Mouse (Mus musculus) forebrain, embryonic 14.5 days (tissue): ENCODE measurements at regions not wholly inside any gene's neighbourhood (a gene's known extent, or its start where the extent isn't known, plus 50 kb on each side); places are given as distances from the start of the nearest gene placed in this dataset.

Experiments
- ATAC-seq: fragments of 200-750 bp; cut with Nextera tagmentation; 2 replicates; pipeline ENCODE4 v1.8.0; 2017; ENCODE audit warnings: mild to moderate bottlenecking, moderate library complexity
- DNase-seq: peaks from one replicate; pipeline ENCODE4 v3.0.0-alpha.2; 2015; ENCODE audit warnings: low spot score
- H3K27ac ChIP-seq: fragments of 300-500 bp; sonication (generic); 2 replicates; pipeline ENCODE4 v1.5.1; 2014; ENCODE audit warnings: low read depth, mild to moderate bottlenecking, control low read depth, low read length, moderate library complexity
- H3K27me3 ChIP-seq: fragments of 300-500 bp; sonication (generic); replicated peaks from 2 replicates; pipeline ENCODE4 v1.6.1; 2014; ENCODE audit warnings: low read length, control low read depth, mixed read lengths; ENCODE audit not compliant: control insufficient read depth, insufficient read depth
- H3K36me3 ChIP-seq: fragments of 300-500 bp; sonication (generic); 2 replicates; pipeline ENCODE4 v1.6.1; 2014; ENCODE audit warnings: low read length, control low read depth; ENCODE audit not compliant: control insufficient read depth, insufficient read depth
- H3K4me1 ChIP-seq: fragments of 300-500 bp; sonication (generic); 2 replicates; pipeline ENCODE4 v1.6.1; 2014; ENCODE audit warnings: antibody characterized with exemption, low read length, control low read depth; ENCODE audit not compliant: control insufficient read depth, insufficient read depth
- H3K4me2 ChIP-seq: fragments of 300-500 bp; sonication (generic); 2 replicates; pipeline ENCODE4 v1.6.1; 2014; ENCODE audit warnings: mild to moderate bottlenecking, control low read depth, low read length
- H3K4me3 ChIP-seq: fragments of 300-500 bp; sonication (generic); 2 replicates; pipeline ENCODE4 v1.5.1; 2014; ENCODE audit warnings: low read depth, low read length, control low read depth
- H3K9ac ChIP-seq: fragments of 300-500 bp; sonication (generic); 2 replicates; pipeline ENCODE4 v1.6.1; 2014; ENCODE audit warnings: mild to moderate bottlenecking, low read length, control low read depth, moderate library complexity
- H3K9me3 ChIP-seq: fragments of 300-500 bp; sonication (generic); replicated peaks from 2 replicates; pipeline ENCODE4 v1.6.1; 2016; ENCODE audit warnings: low read length, control low read depth, mixed read lengths; ENCODE audit not compliant: control insufficient read depth
- WGBS: fragments of 180-500 bp; shearing (Covaris S2); extraction: QIAGEN DNeasy Blood & Tissue Kit; methylation state at CpG from one replicate; pipeline ENCODE4 v1.1.7; 2014; 5-methylcytosine and 5-hydroxymethylcytosine counted together

GRCm38 (mm10) chr1:4570730-4571129, 237.0 kb upstream of the Gm37988 start:
- H3K4me2 ChIP-seq = no peak overlapping the region
- no peaks in the 10 kb centered on the region for H3K27me3 ChIP-seq
- no peaks in the 10 kb centered on the region for H3K9me3 ChIP-seq
- peak; percentile 1 for DNase-seq
- ATAC-seq = no peak
- H3K9ac ChIP-seq = no peak overlapping the region
- H3K36me3 ChIP-seq = no peaks in the 10 kb centered on the region
- no peaks in the 10 kb centered on the region for H3K4me1 ChIP-seq
- H3K4me3 ChIP-seq = no peak overlapping the region
- H3K27ac ChIP-seq = no peak overlapping the region
- 92% methylated on average over 4 of the region's 4 CpGs for WGBS

- Histone ChIP-seq H3K36me3 (no peaks in the 10 kb centered on the region), H3K27me3 (no peaks in the 10 kb centered on the region), H3K4me2 (peak overlapping the region; percentile 68), H3K27ac (peak overlapping the region; percentile 87), H3K4me3 (peak overlapping the region; percentile 63), H3K4me1 (no peaks in the 10 kb centered on the region), H3K9ac (peak overlapping the region; percentile 91), H3K9me3 (no peaks in the 10 kb centered on the region)
- ATAC-seq = peak; percentile 96
- DNase-seq = peak; percentile 88
- WGBS = under 1% methylated on average over 58 of the region's 58 CpGs
Measured at GRCm38 (mm10) chr1:4571299-4572202, 236.1 kb upstream of the Gm37988 start.

GRCm38 (mm10) chr1:4572311-4572710, 235.4 kb upstream of the Gm37988 start:
- DNase-seq (peak; percentile 3), ATAC-seq (no peak)
- Histone ChIP-seq H3K4me3 (peak overlapping the region; percentile 63), H3K27ac (no peak overlapping the region), H3K27me3 (no peaks in the 10 kb centered on the region), H3K4me2 (peak overlapping the region; percentile 68), H3K4me1 (no peaks in the 10 kb centered on the region), H3K9ac (peak overlapping the region; percentile 91), H3K9me3 (no peaks in the 10 kb centered on the region), H3K36me3 (no peaks in the 10 kb centered on the region)
- 35% methylated on average over 3 of the region's 3 CpGs for WGBS

- ATAC-seq (no peak), DNase-seq (no peak)
- H3K9me3 ChIP-seq = no peaks in the 10 kb centered on the region
- no peak overlapping the region for H3K27ac ChIP-seq
- H3K27me3 ChIP-seq = no peaks in the 10 kb centered on the region
- no peak overlapping the region for H3K9ac ChIP-seq
- no peaks in the 10 kb centered on the region for H3K4me1 ChIP-seq
- no peaks in the 10 kb centered on the region for H3K36me3 ChIP-seq
- no peak overlapping the region for H3K4me2 ChIP-seq
- WGBS = 74% methylated on average over 1 of the region's 1 CpGs
- H3K4me3 ChIP-seq = no peak overlapping the region
Measured at GRCm38 (mm10) chr1:4574101-4574500, 233.6 kb upstream of the Gm37988 start.

GRCm38 (mm10) chr1:4576957-4577356, 230.7 kb upstream of the Gm37988 start:
- no peak overlapping the region for H3K4me3 ChIP-seq
- ATAC-seq (no peak), DNase-seq (no peak)
- 66% methylated on average over 1 of the region's 1 CpGs for WGBS
- H3K9ac ChIP-seq = no peak overlapping the region
- H3K9me3 ChIP-seq = no peaks in the 10 kb centered on the region
- H3K27me3 ChIP-seq = no peaks in the 10 kb centered on the region
- H3K4me1 ChIP-seq = no peaks in the 10 kb centered on the region
- no peak overlapping the region for H3K4me2 ChIP-seq
- H3K36me3 ChIP-seq = no peaks in the 10 kb centered on the region
- H3K27ac ChIP-seq = no peak overlapping the region

- Histone ChIP-seq H3K27ac (no peak overlapping the region), H3K36me3 (no peaks in the 10 kb centered on the region), H3K9me3 (no peaks in the 10 kb centered on the region), H3K4me1 (no peaks in the 10 kb centered on the region), H3K4me3 (no peak overlapping the region), H3K27me3 (no peaks in the 10 kb centered on the region), H3K9ac (no peak overlapping the region), H3K4me2 (no peak overlapping the region)
- ATAC-seq = no peak
- no peak for DNase-seq
Measured at GRCm38 (mm10) chr1:4582534-4582933, 225.2 kb upstream of the Gm37988 start.

GRCm38 (mm10) chr1:4597856-4598255, 209.8 kb upstream of the Gm37988 start:
- H3K9ac ChIP-seq = no peak overlapping the region
- ATAC-seq (no peak), DNase-seq (no peak)
- H3K36me3 ChIP-seq = no peaks in the 10 kb centered on the region
- no peaks in the 10 kb centered on the region for H3K27me3 ChIP-seq
- H3K27ac ChIP-seq = no peak overlapping the region
- H3K9me3 ChIP-seq = no peaks in the 10 kb centered on the region
- H3K4me2 ChIP-seq = no peak overlapping the region
- H3K4me3 ChIP-seq = no peak overlapping the region
- WGBS = 81% methylated on average over 3 of the region's 3 CpGs
- no peaks in the 10 kb centered on the region for H3K4me1 ChIP-seq

- Histone ChIP-seq H3K4me3 (no peak overlapping the region), H3K4me1 (no peaks in the 10 kb centered on the region), H3K9ac (no peak overlapping the region), H3K4me2 (no peak overlapping the region), H3K36me3 (no peaks in the 10 kb centered on the region), H3K27ac (no peak overlapping the region), H3K9me3 (no peaks in the 10 kb centered on the region), H3K27me3 (no peaks in the 10 kb centered on the region)
- ATAC-seq (no peak), DNase-seq (no peak)
- 48% methylated on average over 3 of the region's 3 CpGs for WGBS
Measured at GRCm38 (mm10) chr1:4598425-4598824, 209.3 kb upstream of the Gm37988 start.

- WGBS = 82% methylated on average over 3 of the region's 3 CpGs
- no peaks in the 10 kb centered on the region for H3K36me3 ChIP-seq
- no peaks in the 10 kb centered on the region for H3K4me1 ChIP-seq
Measured at GRCm38 (mm10) chr1:4602386-4602785, 205.3 kb upstream of the Gm37988 start.

More at GRCm38 (mm10) chr1:4602386-4602785, 205.3 kb upstream of the Gm37988 start:
- H3K4me2 ChIP-seq = no peak overlapping the region
- H3K9me3 ChIP-seq = no peaks in the 10 kb centered on the region
- ATAC-seq (no peak), DNase-seq (no peak)
- H3K27ac ChIP-seq = no peak overlapping the region
- H3K4me3 ChIP-seq = no peak overlapping the region
- H3K9ac ChIP-seq = no peak overlapping the region
- H3K27me3 ChIP-seq = no peaks in the 10 kb centered on the region
